Mouse (Mus musculus) midbrain, embryonic 15.5 days (tissue): Measurements from ENCODE around the gene Tmem145. TPM values are rescaled to one million over a fixed set of nuclear protein-coding genes. Genes with fewer than 3 reads are reported as not detected.

Experiments
- ATAC-seq: fragments of 200-750 bp; cut with Nextera tagmentation; replicated peaks from 2 replicates; pipeline ENCODE4 v1.8.0; 2017; ENCODE audit warnings: moderate TSS enrichment
- H3K27ac ChIP-seq: fragments of 300-500 bp; sonication (generic); 2 replicates; pipeline ENCODE4 v1.5.1; 2015; ENCODE audit warnings: mild to moderate bottlenecking, inconsistent platforms
- H3K27me3 ChIP-seq: fragments of 300-500 bp; sonication (generic); replicated peaks from 2 replicates; pipeline ENCODE4 v1.6.1; 2015; ENCODE audit warnings: inconsistent platforms
- H3K36me3 ChIP-seq: fragments of 300-500 bp; sonication (generic); replicated peaks from 2 replicates; pipeline ENCODE4 v1.6.1; 2015; ENCODE audit warnings: inconsistent platforms
- H3K4me1 ChIP-seq: fragments of 300-500 bp; sonication (generic); 2 replicates; pipeline ENCODE4 v1.6.1; 2015; ENCODE audit warnings: inconsistent platforms
- H3K4me2 ChIP-seq: fragments of 300-500 bp; sonication (generic); 2 replicates; pipeline ENCODE4 v1.6.1; 2015; ENCODE audit warnings: inconsistent platforms, mild to moderate bottlenecking, moderate library complexity
- H3K4me3 ChIP-seq: fragments of 300-500 bp; sonication (generic); 2 replicates; pipeline ENCODE4 v1.5.1; 2015; ENCODE audit warnings: mild to moderate bottlenecking, inconsistent platforms
- H3K9ac ChIP-seq: fragments of 300-500 bp; sonication (generic); 2 replicates; pipeline ENCODE4 v1.6.1; 2015; ENCODE audit warnings: mild to moderate bottlenecking, inconsistent platforms
- H3K9me3 ChIP-seq: fragments of 300-500 bp; sonication (generic); 2 replicates; pipeline ENCODE4 v1.6.1; 2016; ENCODE audit warnings: inconsistent platforms
- WGBS: fragments of 180-500 bp; shearing (Covaris S2); methylation state at CpG from one replicate; pipeline ENCODE4 v1.1.7; 2015; ENCODE audit warnings: mixed read lengths; 5-methylcytosine and 5-hydroxymethylcytosine counted together
- polyA plus RNA-seq: library from polyadenylated mRNA; unstranded; fragments of >200 nt; fragmentation: Nextera tagmentation; extraction: Ambion mirVana; gene quantifications from 2 replicates; pipeline ENCODE4 v1.2.1, GENCODE M21; 2015

The Tmem145 gene
- polyA plus RNA-seq, 1 experiment from 2014 or later: 102 TPM

GRCm38 (mm10) chr7:25270652-25271633 is 35.0 kb upstream of the Tmem145 start:
- 91% methylated on average over 35 of the region's 35 CpGs for WGBS
- Histone ChIP-seq H3K9ac (no peak overlapping the region), H3K4me1 (peaks cover 51% of the 10 kb centered on the region), H3K4me2 (no peak overlapping the region; the same call in 1 of the 2 replicates), H3K27ac (no peak overlapping the region), H3K9me3 (no peaks in the 10 kb centered on the region), H3K27me3 (no peaks in the 10 kb centered on the region), H3K36me3 (0 out of 2 replicates have a peak, but pooled peaks cover 3% of the 10 kb centered on the region), H3K4me3 (no peak overlapping the region)
- ATAC-seq: no peak

DNA sequence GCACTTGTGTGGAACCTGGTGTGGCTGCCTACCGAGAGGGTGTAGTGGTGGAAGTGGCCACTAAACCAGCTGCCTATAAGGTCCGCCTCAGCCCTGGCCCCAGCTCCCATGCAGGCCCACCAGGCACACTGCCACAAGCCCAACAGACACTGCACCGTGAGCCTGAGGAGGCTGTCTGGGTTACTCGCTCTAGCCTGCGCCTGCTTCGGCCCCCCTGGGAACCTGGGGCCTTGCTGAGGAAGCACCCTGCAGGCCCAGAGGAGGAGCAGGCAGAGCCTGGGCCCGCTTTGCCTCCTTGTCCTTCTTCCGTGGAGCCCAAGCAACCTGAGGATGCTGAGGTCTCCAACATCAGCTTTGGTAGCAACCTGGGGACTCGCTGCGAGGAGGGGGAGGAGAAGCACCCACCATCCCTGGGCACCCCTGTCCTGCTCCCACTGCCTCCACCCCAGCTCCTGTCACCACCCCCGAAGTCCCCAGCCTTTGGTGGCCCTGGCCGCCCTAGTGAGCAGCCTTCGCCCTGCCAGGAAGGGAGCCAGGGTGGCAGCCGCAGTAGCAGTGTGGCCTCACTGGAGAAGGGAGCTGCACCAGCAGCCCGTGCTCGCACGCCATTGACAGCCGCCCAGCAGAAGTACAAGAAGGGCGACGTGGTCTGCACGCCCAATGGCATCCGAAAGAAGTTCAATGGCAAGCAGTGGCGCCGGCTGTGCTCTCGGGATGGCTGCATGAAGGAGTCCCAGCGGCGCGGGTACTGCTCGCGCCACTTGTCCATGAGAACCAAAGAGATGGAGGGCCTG is 34.1 kb upstream of the Tmem145 start:
- H3K27me3 ChIP-seq: no peaks in the 10 kb centered on the region
- H3K4me3 ChIP-seq: no peak overlapping the region

DNA sequence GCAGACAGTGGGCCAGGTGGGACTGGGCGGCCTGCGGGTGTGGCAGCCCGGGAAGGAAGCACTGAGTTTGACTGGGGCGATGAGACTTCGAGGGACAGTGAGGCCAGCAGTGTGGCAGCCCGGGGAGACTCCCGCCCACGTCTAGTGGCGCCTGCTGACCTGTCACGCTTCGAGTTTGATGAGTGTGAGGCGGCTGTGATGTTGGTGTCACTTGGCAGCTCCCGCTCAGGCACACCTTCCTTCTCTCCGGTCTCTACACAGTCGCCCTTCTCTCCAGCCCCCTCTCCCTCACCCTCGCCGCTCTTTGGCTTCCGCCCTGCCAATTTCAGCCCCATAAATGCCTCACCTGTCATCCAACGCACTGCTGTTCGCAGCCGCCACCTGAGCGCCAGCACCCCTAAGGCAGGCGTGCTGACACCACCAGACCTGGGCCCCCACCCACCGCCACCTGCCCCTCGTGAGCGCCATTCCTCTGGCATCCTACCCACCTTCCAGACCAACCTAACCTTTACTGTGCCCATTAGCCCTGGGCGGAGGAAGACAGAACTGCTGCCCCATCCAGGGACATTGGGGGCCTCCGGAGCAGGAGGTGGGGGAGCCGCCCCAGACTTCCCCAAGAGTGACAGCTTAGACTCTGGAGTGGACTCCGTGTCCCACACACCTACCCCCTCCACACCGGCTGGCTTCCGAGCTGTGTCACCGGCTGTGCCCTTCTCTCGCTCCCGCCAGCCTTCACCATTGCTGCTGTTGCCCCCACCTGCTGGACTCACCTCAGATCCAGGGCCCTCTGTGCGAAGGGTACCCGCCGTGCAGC is 33.3 kb upstream of the Tmem145 start:
- H3K4me3 ChIP-seq: no peak overlapping the region
- 89% methylated on average over 38 of the region's 38 CpGs for WGBS
- peaks cover 54% of the 10 kb centered on the region for H3K4me1 ChIP-seq
- H3K9ac ChIP-seq: no peak overlapping the region
- no peak overlapping the region for H3K4me2 ChIP-seq
- 0 out of 2 replicates have a peak, but pooled peaks cover 3% of the 10 kb centered on the region for H3K36me3 ChIP-seq
- H3K9me3 ChIP-seq: no peaks in the 10 kb centered on the region
- no peaks in the 10 kb centered on the region for H3K27me3 ChIP-seq
- no peak for ATAC-seq
- no peak overlapping the region for H3K27ac ChIP-seq

More for the DNA sequence above, 34.1 kb upstream of the Tmem145 start:
- H3K9me3 ChIP-seq: no peaks in the 10 kb centered on the region
- no peak overlapping the region for H3K4me2 ChIP-seq
- no peak for ATAC-seq
- 0 out of 2 replicates have a peak, but pooled peaks cover 3% of the 10 kb centered on the region for H3K36me3 ChIP-seq
- H3K27ac ChIP-seq: no peak overlapping the region
- no peak overlapping the region for H3K9ac ChIP-seq
- H3K4me1 ChIP-seq: peaks cover 53% of the 10 kb centered on the region
- 89% methylated on average over 30 of the region's 30 CpGs for WGBS

- WGBS: 92% methylated on average over 22 of the region's 22 CpGs
- Histone ChIP-seq H3K27me3 (no peaks in the 10 kb centered on the region), H3K36me3 (0 out of 2 replicates have a peak, but pooled peaks cover 3% of the 10 kb centered on the region), H3K9ac (no peak overlapping the region), H3K4me1 (peaks cover 59% of the 10 kb centered on the region), H3K4me2 (no peak overlapping the region), H3K27ac (no peak overlapping the region), H3K4me3 (no peak overlapping the region), H3K9me3 (no peaks in the 10 kb centered on the region)
- no peak for ATAC-seq
Measured at GRCm38 (mm10) chr7:25273259-25274241, 32.4 kb upstream of the Tmem145 start.

GRCm38 (mm10) chr7:25274571-25274970 is 31.3 kb upstream of the Tmem145 start:
- WGBS: 71% methylated on average over 5 of the region's 5 CpGs
- Histone ChIP-seq H3K4me3 (no peak overlapping the region), H3K9ac (no peak overlapping the region), H3K27ac (no peak overlapping the region), H3K27me3 (no peaks in the 10 kb centered on the region), H3K4me1 (peaks cover 52% of the 10 kb centered on the region), H3K9me3 (no peaks in the 10 kb centered on the region), H3K36me3 (0 out of 2 replicates have a peak, but pooled peaks cover 3% of the 10 kb centered on the region), H3K4me2 (no peak overlapping the region)
- no peak for ATAC-seq

- Histone ChIP-seq H3K4me1 (peaks cover 52% of the 10 kb centered on the region), H3K9ac (no peak overlapping the region; the same call in 1 of the 2 replicates), H3K27me3 (no peaks in the 10 kb centered on the region), H3K4me2 (no peak overlapping the region), H3K27ac (no peak overlapping the region), H3K9me3 (no peaks in the 10 kb centered on the region), H3K4me3 (no peak overlapping the region), H3K36me3 (0 out of 2 replicates have a peak, but pooled peaks cover 3% of the 10 kb centered on the region)
- WGBS: 88% methylated on average over 3 of the region's 3 CpGs
- no peak for ATAC-seq
Measured at GRCm38 (mm10) chr7:25274996-25275395, 30.9 kb upstream of the Tmem145 start.

DNA sequence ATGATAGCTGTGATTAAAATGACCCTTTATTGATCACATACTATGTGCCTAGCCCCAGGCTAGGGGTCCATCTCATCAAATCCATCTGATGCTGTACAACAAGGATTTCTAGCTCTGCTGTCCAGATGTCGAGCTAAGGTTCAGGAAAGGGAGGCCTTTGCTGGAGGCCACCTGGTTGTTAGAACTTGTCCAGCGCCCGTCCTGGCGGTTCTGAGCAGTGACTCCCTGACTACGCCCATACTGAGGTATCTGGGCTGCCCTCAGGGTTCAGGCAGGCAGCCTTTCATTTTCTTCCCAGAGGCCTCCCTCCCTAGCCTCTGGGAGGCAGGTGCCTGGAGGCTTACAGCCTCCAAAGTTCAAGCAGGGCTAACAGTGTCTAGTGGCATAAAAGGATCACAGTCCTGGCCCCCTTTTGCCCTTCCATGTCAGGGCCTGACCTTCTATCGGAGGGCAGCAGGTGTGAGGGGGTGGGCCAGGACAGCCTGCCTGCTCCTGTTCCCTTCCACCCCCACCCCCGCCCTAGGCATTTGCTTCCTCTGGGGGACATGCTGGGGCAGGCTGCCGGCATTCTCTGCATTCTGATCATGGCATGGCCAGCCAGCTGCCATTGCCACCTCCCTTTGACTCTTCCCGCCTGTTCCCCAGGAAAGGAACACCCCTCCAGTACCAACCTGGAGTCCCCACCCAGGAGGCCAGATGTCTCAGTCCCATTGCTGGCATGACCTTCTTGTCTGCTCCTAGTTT is 30.2 kb upstream of the Tmem145 start:
- H3K9me3 ChIP-seq: no peaks in the 10 kb centered on the region
- peaks cover 52% of the 10 kb centered on the region for H3K4me1 ChIP-seq
- WGBS: 62% methylated on average over 9 of the region's 9 CpGs
- peak overlapping the region; percentile 10; the same call in 1 of the 2 replicates for H3K4me2 ChIP-seq
- no peak overlapping the region for H3K4me3 ChIP-seq
- ATAC-seq: no peak
- H3K36me3 ChIP-seq: 0 out of 2 replicates have a peak, but pooled peaks cover 3% of the 10 kb centered on the region
- H3K27ac ChIP-seq: no peak overlapping the region
- no peaks in the 10 kb centered on the region for H3K27me3 ChIP-seq
- H3K9ac ChIP-seq: peak overlapping the region; percentile 23

- H3K9me3 ChIP-seq: no peaks in the 10 kb centered on the region
- H3K4me3 ChIP-seq: peak overlapping the region; percentile 83
- H3K27me3 ChIP-seq: no peaks in the 10 kb centered on the region
- 0 out of 2 replicates have a peak, but pooled peaks cover 3% of the 10 kb centered on the region for H3K36me3 ChIP-seq
- WGBS: 93% methylated on average over 4 of the region's 4 CpGs
- H3K4me1 ChIP-seq: peaks cover 61% of the 10 kb centered on the region
- ATAC-seq: no peak
- H3K27ac ChIP-seq: peak overlapping the region; percentile 99; the same call in 1 of the 2 replicates
- H3K4me2 ChIP-seq: peak overlapping the region; percentile 90
- H3K9ac ChIP-seq: peak overlapping the region; percentile 72; the same call in 1 of the 2 replicates
Measured at GRCm38 (mm10) chr7:25277405-25277804, 28.5 kb upstream of the Tmem145 start.

DNA sequence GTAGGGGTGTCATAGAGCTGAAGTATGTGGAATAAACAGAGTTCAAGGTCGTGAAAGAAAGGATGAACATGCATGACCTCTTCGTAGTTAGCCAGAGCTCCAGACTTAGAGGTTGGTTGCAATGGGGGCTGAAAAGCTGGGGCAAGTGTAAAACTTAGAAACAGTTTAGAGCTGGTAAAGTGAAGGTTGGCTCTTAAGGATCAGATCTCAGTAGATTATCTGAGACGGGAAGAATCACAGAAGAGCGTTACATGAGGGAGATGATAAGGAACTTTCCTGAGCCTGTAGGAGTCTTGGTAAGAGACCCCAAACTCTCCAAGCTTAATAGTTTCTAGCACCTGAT is 27.9 kb upstream of the Tmem145 start:
- Histone ChIP-seq H3K27me3 (no peaks in the 10 kb centered on the region), H3K36me3 (0 out of 2 replicates have a peak, but pooled peaks cover 3% of the 10 kb centered on the region), H3K4me1 (peaks cover 62% of the 10 kb centered on the region), H3K4me2 (peak overlapping the region; percentile 90), H3K9me3 (no peaks in the 10 kb centered on the region), H3K27ac (peak overlapping the region; percentile 99), H3K4me3 (peak overlapping the region; percentile 83), H3K9ac (peak overlapping the region; percentile 72)
- WGBS: 16% methylated on average over 4 of the region's 4 CpGs
- no peak for ATAC-seq
